Mouse (Mus musculus): Measurements from ENCODE around the gene Stk38. TPM values are rescaled to one million over a fixed set of nuclear protein-coding genes. Genes with fewer than 3 reads are reported as not detected.

Stk38 gene
- polyA plus RNA-seq, 1 experiment from 2014 or later: 130 TPM

DNA sequence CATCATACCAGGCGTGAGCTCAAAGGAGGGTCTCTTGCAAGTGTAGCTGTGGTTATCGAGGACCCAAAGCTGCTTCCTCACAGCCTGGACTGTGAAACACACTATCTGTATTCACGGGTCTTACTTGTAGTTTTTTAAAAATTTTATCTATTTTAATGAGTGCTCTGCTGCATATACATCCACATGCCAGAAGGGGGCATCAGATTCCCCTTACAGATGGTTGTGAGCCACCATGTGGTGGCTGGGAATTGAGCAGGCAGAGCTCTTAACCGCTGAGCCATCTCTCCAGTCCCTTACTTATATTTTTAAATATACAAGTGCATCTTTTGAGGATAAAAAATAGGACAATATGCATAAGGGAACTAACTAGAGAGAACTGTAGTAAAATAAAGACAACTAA lies 20.1 kb downstream of the Stk38 start:
- no peaks in the 10 kb centered on the region for H3K9me3 ChIP-seq (ENCODE audit: control insufficient read depth, low read length)
- ATAC-seq (ENCODE audit: low FRiP score) (no peak), DNase-seq (ENCODE audit: low spot score, missing footprints) (no peak)
- H3K4me3 ChIP-seq (ENCODE audit: low read depth, low read length): no peak overlapping the region
- H3K27ac ChIP-seq (ENCODE audit: low read depth, low read length): no peak overlapping the region
- no peak overlapping the region for H3K4me2 ChIP-seq
- H3K9ac ChIP-seq (ENCODE audit: low read length): no peak overlapping the region
- H3K4me1 ChIP-seq (ENCODE audit: control insufficient read depth, insufficient read depth, low read length): no peaks in the 10 kb centered on the region
- WGBS: 64% methylated on average over 4 of the region's 4 CpGs
- no peaks in the 10 kb centered on the region for H3K27me3 ChIP-seq (ENCODE audit: control insufficient read depth, insufficient read depth, low read length)
- peaks cover 20% of the 10 kb centered on the region for H3K36me3 ChIP-seq (ENCODE audit: control insufficient read depth, insufficient read depth, low read length)

GRCm38 (mm10) chr17:28986833-28987232 lies 21.0 kb downstream of the Stk38 start:
- Histone ChIP-seq H3K4me2 (no peak overlapping the region), H3K9me3 (ENCODE audit: control insufficient read depth, low read length) (no peaks in the 10 kb centered on the region), H3K27ac (ENCODE audit: low read depth, low read length) (no peak overlapping the region), H3K4me1 (ENCODE audit: control insufficient read depth, insufficient read depth, low read length) (no peaks in the 10 kb centered on the region), H3K36me3 (ENCODE audit: control insufficient read depth, insufficient read depth, low read length) (peaks cover 23% of the 10 kb centered on the region), H3K9ac (ENCODE audit: low read length) (no peak overlapping the region), H3K4me3 (ENCODE audit: low read depth, low read length) (no peak overlapping the region), H3K27me3 (ENCODE audit: control insufficient read depth, insufficient read depth, low read length) (no peaks in the 10 kb centered on the region)
- DNase-seq (ENCODE audit: low spot score, missing footprints) (peak; percentile 91), ATAC-seq (ENCODE audit: low FRiP score) (no peak)

DNA sequence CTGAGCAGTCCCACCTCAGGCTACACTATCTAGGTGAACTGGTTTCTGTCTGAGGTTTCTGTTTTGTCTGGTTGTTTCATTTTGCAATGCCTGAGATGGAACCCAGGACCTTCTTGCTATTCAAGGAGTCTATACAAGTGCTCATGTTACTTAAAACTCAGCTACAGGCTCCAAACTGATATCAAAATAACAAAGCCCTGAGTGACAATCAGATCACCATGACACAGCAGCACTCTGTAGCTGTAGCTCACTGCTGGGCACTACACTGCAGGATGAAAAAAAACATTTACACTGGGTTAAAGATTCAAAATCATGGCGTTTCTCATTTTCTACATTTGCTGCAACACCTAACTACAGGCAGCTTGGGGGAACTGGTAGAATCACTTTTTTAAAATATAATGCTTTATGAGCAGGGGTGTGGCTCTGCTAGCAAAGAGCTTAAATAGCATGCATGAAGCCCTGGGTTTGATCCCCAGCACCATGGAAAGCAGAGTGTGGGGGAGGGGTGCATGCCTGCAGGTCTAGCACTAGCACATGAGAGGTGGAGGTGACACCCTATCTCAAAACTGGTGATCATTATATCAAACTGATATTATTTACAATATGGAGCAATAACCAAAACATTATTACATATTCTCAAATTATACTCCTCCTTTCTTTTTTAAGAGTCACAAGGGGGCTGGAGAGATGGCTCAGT lies 22.9 kb downstream of the Stk38 start:
- Histone ChIP-seq H3K4me1 (ENCODE audit: control insufficient read depth, insufficient read depth, low read length) (no peaks in the 10 kb centered on the region), H3K9me3 (ENCODE audit: control insufficient read depth, low read length) (no peaks in the 10 kb centered on the region), H3K36me3 (ENCODE audit: control insufficient read depth, insufficient read depth, low read length) (peaks cover 31% of the 10 kb centered on the region), H3K4me3 (ENCODE audit: low read depth, low read length) (no peak overlapping the region), H3K9ac (ENCODE audit: low read length) (no peak overlapping the region), H3K27me3 (ENCODE audit: control insufficient read depth, insufficient read depth, low read length) (no peaks in the 10 kb centered on the region), H3K27ac (ENCODE audit: low read depth, low read length) (no peak overlapping the region), H3K4me2 (no peak overlapping the region)
- WGBS: 84% methylated on average over 1 of the region's 1 CpGs
- DNase-seq (ENCODE audit: low spot score, missing footprints) (no peak), ATAC-seq (ENCODE audit: low FRiP score) (no peak)

GRCm38 (mm10) chr17:28982591-28982990 lies 25.2 kb downstream of the Stk38 start:
- Histone ChIP-seq H3K4me2 (no peak overlapping the region), H3K9me3 (ENCODE audit: control insufficient read depth, low read length) (no peaks in the 10 kb centered on the region), H3K27me3 (ENCODE audit: control insufficient read depth, insufficient read depth, low read length) (no peaks in the 10 kb centered on the region), H3K36me3 (ENCODE audit: control insufficient read depth, insufficient read depth, low read length) (peaks cover 40% of the 10 kb centered on the region), H3K4me3 (ENCODE audit: low read depth, low read length) (no peak overlapping the region), H3K27ac (ENCODE audit: low read depth, low read length) (no peak overlapping the region), H3K9ac (ENCODE audit: low read length) (no peak overlapping the region), H3K4me1 (ENCODE audit: control insufficient read depth, insufficient read depth, low read length) (no peaks in the 10 kb centered on the region)
- WGBS: 55% methylated on average over 4 of the region's 4 CpGs
- ATAC-seq (ENCODE audit: low FRiP score) (no peak), DNase-seq (ENCODE audit: low spot score, missing footprints) (no peak)

- no peaks in the 10 kb centered on the region for H3K9me3 ChIP-seq (ENCODE audit: control insufficient read depth, low read length)
- H3K36me3 ChIP-seq (ENCODE audit: control insufficient read depth, insufficient read depth, low read length): peaks cover 33% of the 10 kb centered on the region
- 80% methylated on average over 4 of the region's 4 CpGs for WGBS
Observed at GRCm38 (mm10) chr17:28981081-28981480, 26.7 kb downstream of the Stk38 start.

DNA sequence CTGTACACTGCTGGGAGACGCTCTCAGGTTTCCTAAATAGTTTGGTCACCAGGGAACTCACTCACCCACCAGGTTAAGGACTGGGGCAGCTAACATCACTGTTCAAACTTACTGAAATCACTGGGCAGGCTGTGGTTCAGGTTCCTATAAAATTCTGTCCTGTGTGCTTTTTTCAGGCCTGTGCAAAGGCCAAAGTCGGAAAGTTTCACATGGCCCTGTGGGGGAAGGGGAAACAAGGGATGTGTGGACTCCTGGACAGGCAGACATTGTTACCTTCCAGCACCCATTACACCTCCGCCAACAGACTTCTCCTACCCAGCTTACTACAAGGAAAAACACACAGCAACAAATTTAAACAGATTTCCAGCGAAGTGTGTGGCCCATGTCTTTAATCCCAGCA lies 28.7 kb downstream of the Stk38 start:
- Histone ChIP-seq H3K4me3 (ENCODE audit: low read depth, low read length) (no peak overlapping the region), H3K36me3 (ENCODE audit: control insufficient read depth, insufficient read depth, low read length) (peaks cover 39% of the 10 kb centered on the region), H3K9me3 (ENCODE audit: control insufficient read depth, low read length) (no peaks in the 10 kb centered on the region), H3K4me1 (ENCODE audit: control insufficient read depth, insufficient read depth, low read length) (no peaks in the 10 kb centered on the region), H3K27me3 (ENCODE audit: control insufficient read depth, insufficient read depth, low read length) (no peaks in the 10 kb centered on the region), H3K27ac (ENCODE audit: low read depth, low read length) (no peak overlapping the region), H3K9ac (ENCODE audit: low read length) (no peak overlapping the region), H3K4me2 (no peak overlapping the region)
- no peak for DNase-seq (ENCODE audit: low spot score, missing footprints)
- no peak for ATAC-seq (ENCODE audit: low FRiP score)
- 94% methylated on average over 4 of the region's 4 CpGs for WGBS

More at GRCm38 (mm10) chr17:28981081-28981480, 26.7 kb downstream of the Stk38 start:
- ATAC-seq (ENCODE audit: low FRiP score) (no peak), DNase-seq (ENCODE audit: low spot score, missing footprints) (no peak)
- Histone ChIP-seq H3K9ac (ENCODE audit: low read length) (no peak overlapping the region), H3K27me3 (ENCODE audit: control insufficient read depth, insufficient read depth, low read length) (no peaks in the 10 kb centered on the region), H3K4me1 (ENCODE audit: control insufficient read depth, insufficient read depth, low read length) (no peaks in the 10 kb centered on the region), H3K4me3 (ENCODE audit: low read depth, low read length) (no peak overlapping the region), H3K4me2 (no peak overlapping the region), H3K27ac (ENCODE audit: low read depth, low read length) (no peak overlapping the region)

DNA sequence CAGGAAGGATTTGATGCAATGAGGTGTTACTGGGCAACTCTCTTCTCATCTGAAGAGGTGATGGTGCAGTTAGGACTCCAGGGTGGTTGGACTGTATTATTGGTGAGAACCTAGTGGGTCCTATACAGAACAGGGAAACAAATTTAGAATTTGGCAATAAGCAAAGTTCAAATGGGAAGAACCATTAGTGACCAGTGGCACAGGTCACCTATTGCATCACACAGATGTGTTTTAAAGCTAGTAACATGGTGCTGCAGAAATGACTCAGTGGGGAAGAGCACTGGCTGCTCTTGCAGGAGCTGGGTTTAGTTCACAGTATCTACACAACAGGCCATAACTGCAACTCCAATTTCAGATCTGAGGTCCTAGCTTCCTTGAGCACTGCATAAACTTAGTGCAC lies 37.7 kb downstream of the Stk38 start:
- H3K9ac ChIP-seq (ENCODE audit: low read length): no peak overlapping the region
- H3K4me1 ChIP-seq (ENCODE audit: control insufficient read depth, insufficient read depth, low read length): no peaks in the 10 kb centered on the region
- no peak overlapping the region for H3K4me3 ChIP-seq (ENCODE audit: low read depth, low read length)
- H3K36me3 ChIP-seq (ENCODE audit: control insufficient read depth, insufficient read depth, low read length): peaks cover 43% of the 10 kb centered on the region
- no peak overlapping the region for H3K4me2 ChIP-seq
- DNase-seq (ENCODE audit: low spot score, missing footprints) (no peak), ATAC-seq (ENCODE audit: low FRiP score) (no peak)
- no peak overlapping the region for H3K27ac ChIP-seq (ENCODE audit: low read depth, low read length)
- H3K9me3 ChIP-seq (ENCODE audit: control insufficient read depth, low read length): no peaks in the 10 kb centered on the region
- no peaks in the 10 kb centered on the region for H3K27me3 ChIP-seq (ENCODE audit: control insufficient read depth, insufficient read depth, low read length)

DNA sequence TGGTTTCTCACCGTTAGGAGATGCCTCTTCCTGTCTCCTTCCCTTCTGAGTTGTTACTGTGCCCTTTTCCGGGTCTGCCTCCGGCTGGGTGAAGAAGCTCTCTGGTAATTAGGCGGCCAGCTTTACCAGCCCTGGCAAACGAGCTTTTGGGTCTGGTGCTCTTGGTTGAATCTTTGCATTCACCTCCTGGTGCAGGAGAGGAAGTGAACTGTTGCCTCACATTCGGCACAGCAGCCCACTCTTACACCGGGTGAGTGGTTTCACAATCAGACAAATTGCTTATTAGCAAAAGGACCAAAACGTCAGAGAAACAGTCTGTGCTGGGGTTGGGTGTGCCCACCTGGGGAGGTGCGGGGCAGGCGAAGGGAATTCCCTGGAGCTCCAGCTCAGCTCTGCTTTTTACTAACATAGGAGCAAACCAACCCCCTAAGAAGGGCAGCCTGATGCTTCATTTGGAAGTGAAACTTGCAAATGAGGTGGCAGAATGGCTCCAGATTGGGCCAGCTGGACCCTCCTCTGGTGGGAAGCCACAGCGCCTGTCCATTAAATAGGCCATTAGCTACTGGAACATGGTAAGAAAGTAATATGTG lies 40.7 kb downstream of the Stk38 start:
- Histone ChIP-seq H3K9ac (ENCODE audit: low read length) (no peak overlapping the region), H3K36me3 (ENCODE audit: control insufficient read depth, insufficient read depth, low read length) (peaks cover 41% of the 10 kb centered on the region), H3K4me2 (no peak overlapping the region), H3K27ac (ENCODE audit: low read depth, low read length) (no peak overlapping the region), H3K9me3 (ENCODE audit: control insufficient read depth, low read length) (no peaks in the 10 kb centered on the region), H3K27me3 (ENCODE audit: control insufficient read depth, insufficient read depth, low read length) (no peaks in the 10 kb centered on the region), H3K4me1 (ENCODE audit: control insufficient read depth, insufficient read depth, low read length) (no peaks in the 10 kb centered on the region), H3K4me3 (ENCODE audit: low read depth, low read length) (no peak overlapping the region)
- peak; percentile 75 for DNase-seq (ENCODE audit: low spot score, missing footprints)
- no peak for ATAC-seq (ENCODE audit: low FRiP score)
- WGBS: 85% methylated on average over 11 of the region's 11 CpGs

GRCm38 (mm10) chr17:28961596-28961995 lies 46.2 kb downstream of the Stk38 start:
- no peak for ATAC-seq (ENCODE audit: low FRiP score)
- Histone ChIP-seq H3K4me2 (no peak overlapping the region), H3K4me1 (ENCODE audit: control insufficient read depth, insufficient read depth, low read length) (no peaks in the 10 kb centered on the region; the same call in 1 of the 2 replicates), H3K27ac (ENCODE audit: low read depth, low read length) (no peak overlapping the region), H3K4me3 (ENCODE audit: low read depth, low read length) (no peak overlapping the region), H3K9ac (ENCODE audit: low read length) (no peak overlapping the region), H3K9me3 (ENCODE audit: control insufficient read depth, low read length) (no peaks in the 10 kb centered on the region), H3K27me3 (ENCODE audit: control insufficient read depth, insufficient read depth, low read length) (no peaks in the 10 kb centered on the region), H3K36me3 (ENCODE audit: control insufficient read depth, insufficient read depth, low read length) (peaks cover 27% of the 10 kb centered on the region)
- no peak for DNase-seq (ENCODE audit: low spot score, missing footprints)
- WGBS: 72% methylated on average over 10 of the region's 10 CpGs
